Mouse (Mus musculus) brain, embryonic 14.5 days (tissue): ENCODE results near the gene Msln.

ENCODE experiments used
- CTCF ChIP-seq: fragments of 200-500 bp; IDR thresholded peaks from 2 replicates; pipeline ENCODE4 v1.5.1; 2012; ENCODE audit warnings: inconsistent platforms, mild to moderate bottlenecking, moderate library complexity, borderline replicate concordance; ENCODE audit not compliant: insufficient read depth, insufficient read length; ENCODE audit errors: extremely low read depth
- POLR2A ChIP-seq: fragments of 200-500 bp; IDR thresholded peaks from 2 replicates; pipeline ENCODE4 v1.6.1; 2012; ENCODE audit warnings: mild to moderate bottlenecking, inconsistent platforms, borderline replicate concordance; ENCODE audit not compliant: poor library complexity, insufficient read depth, insufficient read length, severe bottlenecking; ENCODE audit errors: extremely low read depth

- TF ChIP-seq POLR2A (no peak), CTCF (no peak)
These were observed 1.6 kb upstream of the Msln start for GRCm38 (mm10) chr17:25755627-25756377.
